Mouse (Mus musculus) embryonic facial prominence, embryonic 13.5 days (tissue): ENCODE results near the gene Efna4. TPM values are rescaled to one million over a fixed set of nuclear protein-coding genes. Genes with fewer than 3 reads are reported as not detected.
A peak's percentile ranks its signal among the peaks of the same experiment; 100 is the strongest.

ENCODE experiments used
- ATAC-seq: fragments of 200-750 bp; cut with Nextera tagmentation; 2 replicates; pipeline ENCODE4 v1.8.0; 2017; ENCODE audit warnings: low read depth; ENCODE audit not compliant: insufficient number of reproducible peaks, insufficient read depth, low FRiP score, low TSS enrichment
- H3K27ac ChIP-seq: fragments of 300-500 bp; sonication (generic); 2 replicates; pipeline ENCODE4 v1.5.1; 2015; ENCODE audit warnings: moderate library complexity, mild to moderate bottlenecking, inconsistent platforms
- H3K27me3 ChIP-seq: fragments of 300-500 bp; sonication (generic); 2 replicates; pipeline ENCODE4 v1.6.1; 2015; ENCODE audit warnings: mild to moderate bottlenecking, inconsistent platforms
- H3K36me3 ChIP-seq: fragments of 300-500 bp; sonication (generic); 2 replicates; pipeline ENCODE4 v1.6.1; 2015; ENCODE audit warnings: mild to moderate bottlenecking, inconsistent platforms
- H3K4me1 ChIP-seq: fragments of 300-500 bp; sonication (generic); 2 replicates; pipeline ENCODE4 v1.6.1; 2015; ENCODE audit warnings: inconsistent platforms
- H3K4me2 ChIP-seq: fragments of 300-500 bp; sonication (generic); 2 replicates; pipeline ENCODE4 v1.6.1; 2015; ENCODE audit warnings: moderate library complexity, mild to moderate bottlenecking, inconsistent platforms
- H3K4me3 ChIP-seq: fragments of 300-500 bp; sonication (generic); 2 replicates; pipeline ENCODE4 v1.5.1; 2015; ENCODE audit warnings: mild to moderate bottlenecking, inconsistent platforms
- H3K9ac ChIP-seq: fragments of 300-500 bp; sonication (generic); 2 replicates; pipeline ENCODE4 v1.6.1; 2015; ENCODE audit warnings: mild to moderate bottlenecking, inconsistent platforms
- H3K9me3 ChIP-seq: fragments of 300-500 bp; sonication (generic); 2 replicates; pipeline ENCODE4 v1.6.1; 2016; ENCODE audit warnings: inconsistent platforms
- WGBS: fragments of 180-500 bp; shearing (Covaris S2); methylation state at CpG from one replicate; pipeline ENCODE4 v1.1.7; 2015; ENCODE audit warnings: mixed read lengths; 5-methylcytosine and 5-hydroxymethylcytosine counted together
- polyA plus RNA-seq: library from polyadenylated mRNA; unstranded; fragments of >200 nt; fragmentation: Nextera tagmentation; extraction: Ambion mirVana; gene quantifications from 2 replicates; pipeline ENCODE4 v1.2.1, GENCODE M21; 2015

Gene Efna4
- polyA plus RNA-seq, 1 experiment from 2014 or later, result 50.1 TPM

DNA sequence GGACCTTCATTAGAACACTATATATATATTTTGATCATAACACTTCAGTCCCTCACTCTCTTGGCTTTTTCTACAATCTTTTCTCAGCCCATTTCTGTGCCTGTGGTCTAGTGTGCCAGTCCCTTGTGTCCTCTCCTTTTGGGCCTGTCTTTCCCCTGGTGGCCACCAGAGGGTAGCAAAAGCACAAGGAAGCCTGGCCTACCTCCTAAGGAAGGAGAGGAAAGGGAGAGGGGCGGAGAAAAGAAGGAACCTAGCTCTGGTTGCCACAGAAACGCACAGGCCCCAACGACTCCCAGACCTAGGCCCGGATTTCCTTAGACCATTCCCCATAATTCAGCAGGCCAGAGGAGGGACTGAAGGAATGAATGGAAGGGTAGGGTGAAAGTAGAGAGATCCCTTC is 21.0 kb downstream of the Efna4 start:
- Histone ChIP-seq H3K4me1 (peaks cover 73% of the 10 kb centered on the region), H3K27ac (no peak overlapping the region), H3K36me3 (no peaks in the 10 kb centered on the region), H3K27me3 (peaks cover 56% of the 10 kb centered on the region), H3K4me2 (peak overlapping the region; percentile 67), H3K9ac (peak overlapping the region; percentile 12; the same call in 1 of the 2 replicates), H3K4me3 (peak overlapping the region; percentile 20; the same call in 1 of the 2 replicates), H3K9me3 (no peaks in the 10 kb centered on the region)
- no peak for ATAC-seq
- 1% methylated on average over 4 of the region's 4 CpGs for WGBS

DNA sequence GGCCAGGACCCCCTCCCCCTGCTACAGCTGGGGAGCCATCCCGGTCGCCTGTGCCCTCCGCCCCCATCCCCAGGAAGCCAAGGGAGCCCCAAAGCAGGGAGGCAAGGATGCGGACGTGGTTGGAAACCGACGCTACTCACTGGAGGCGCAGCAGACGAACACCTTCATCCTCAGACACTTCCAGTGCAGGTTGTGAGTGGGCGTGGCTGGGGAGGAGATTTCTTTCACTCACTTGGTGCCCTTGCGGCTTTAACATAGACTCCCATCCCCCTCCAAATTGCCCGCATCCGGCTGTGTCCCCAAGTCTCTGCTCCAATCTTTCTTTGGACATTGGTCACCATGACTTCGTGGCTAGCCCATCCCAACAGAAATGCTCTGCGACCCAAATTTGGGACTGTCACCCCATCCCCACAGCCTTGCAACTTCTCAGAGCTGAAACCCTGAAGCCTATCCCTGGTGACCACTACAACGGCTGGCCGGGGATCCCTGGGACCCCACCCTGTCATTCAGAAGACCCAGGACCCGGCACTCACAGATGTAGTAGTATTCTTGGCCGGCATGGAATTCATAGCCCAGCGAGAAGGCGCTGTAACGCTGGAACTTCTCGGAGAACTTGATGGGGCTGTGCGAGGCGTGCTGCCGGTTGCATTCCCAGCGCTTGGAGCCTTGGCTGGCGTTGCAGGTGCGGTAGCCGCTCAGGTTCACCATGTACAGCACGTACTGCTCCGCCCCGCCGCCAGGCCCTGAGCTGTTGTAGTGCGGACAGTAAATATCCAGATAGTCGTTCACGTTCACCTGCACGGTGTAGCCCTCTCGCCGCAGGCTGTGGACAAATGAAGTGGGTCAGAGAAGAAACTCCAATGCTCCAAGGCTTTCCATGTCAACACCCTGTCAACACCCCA is 21.6 kb downstream of the Efna4 start:
- 7% methylated on average over 40 of the region's 40 CpGs for WGBS
- Histone ChIP-seq H3K36me3 (no peaks in the 10 kb centered on the region), H3K4me3 (peak overlapping the region; percentile 36), H3K4me2 (peak overlapping the region; percentile 67), H3K9ac (peak overlapping the region; percentile 62), H3K9me3 (peaks cover 2% of the 10 kb centered on the region; the same call in 1 of the 2 replicates), H3K27ac (no peak overlapping the region), H3K4me1 (peaks cover 66% of the 10 kb centered on the region), H3K27me3 (peaks cover 50% of the 10 kb centered on the region)
- no peak for ATAC-seq

- Histone ChIP-seq H3K9ac (peak overlapping the region; percentile 62), H3K4me2 (peak overlapping the region; percentile 67), H3K9me3 (peaks cover 5% of the 10 kb centered on the region; the same call in 1 of the 2 replicates), H3K4me1 (peaks cover 58% of the 10 kb centered on the region), H3K27me3 (peaks cover 42% of the 10 kb centered on the region), H3K27ac (no peak overlapping the region), H3K4me3 (peak overlapping the region; percentile 36), H3K36me3 (no peaks in the 10 kb centered on the region)
- no peak for ATAC-seq
- WGBS, result 4% methylated on average over 26 of the region's 26 CpGs
Measured at GRCm38 (mm10) chr3:89315195-89315929, 22.5 kb downstream of the Efna4 start.

DNA sequence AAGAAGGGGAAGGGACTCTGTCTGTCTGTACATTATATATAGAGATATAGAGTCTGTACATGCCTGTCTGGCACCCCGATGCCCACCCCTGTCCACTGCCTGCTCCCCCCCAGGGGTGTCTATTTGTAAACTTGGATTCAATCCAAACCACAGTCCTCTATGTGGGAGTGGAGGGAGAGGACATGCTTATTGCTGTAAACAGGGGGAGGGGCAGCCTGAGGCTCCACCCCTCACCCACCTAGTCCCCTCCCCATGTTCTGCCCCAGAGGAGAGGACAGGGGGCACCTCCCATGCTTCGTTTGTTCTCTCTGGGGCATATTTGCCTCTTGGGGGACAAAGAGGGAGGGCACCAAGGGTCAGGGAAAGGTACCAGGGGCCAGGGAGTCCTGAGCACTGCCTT is 23.0 kb downstream of the Efna4 start:
- 49% methylated on average over 2 of the region's 2 CpGs for WGBS
- Histone ChIP-seq H3K9ac (peak overlapping the region; percentile 62; the same call in 1 of the 2 replicates), H3K9me3 (peaks cover 5% of the 10 kb centered on the region; the same call in 1 of the 2 replicates), H3K36me3 (no peaks in the 10 kb centered on the region), H3K4me1 (peaks cover 52% of the 10 kb centered on the region), H3K27me3 (peaks cover 36% of the 10 kb centered on the region), H3K4me2 (peak overlapping the region; percentile 67), H3K4me3 (peak overlapping the region; percentile 36), H3K27ac (no peak overlapping the region)
- ATAC-seq, result no peak

GRCm38 (mm10) chr3:89314340-89314739 is 23.5 kb downstream of the Efna4 start:
- no peak overlapping the region for H3K4me3 ChIP-seq
- WGBS, result 74% methylated on average over 5 of the region's 5 CpGs
- no peak overlapping the region for H3K4me2 ChIP-seq
- H3K27ac ChIP-seq, result no peak overlapping the region
- no peak for ATAC-seq
- peaks cover 32% of the 10 kb centered on the region for H3K27me3 ChIP-seq
- peaks cover 48% of the 10 kb centered on the region for H3K4me1 ChIP-seq
- H3K9ac ChIP-seq, result no peak overlapping the region
- H3K36me3 ChIP-seq, result no peaks in the 10 kb centered on the region
- H3K9me3 ChIP-seq, result peaks cover 5% of the 10 kb centered on the region; the same call in 1 of the 2 replicates

GRCm38 (mm10) chr3:89308089-89308488 is 29.7 kb downstream of the Efna4 start:
- Histone ChIP-seq H3K36me3 (no peaks in the 10 kb centered on the region), H3K4me3 (no peak overlapping the region), H3K27me3 (no peaks in the 10 kb centered on the region), H3K27ac (no peak overlapping the region), H3K9me3 (peaks cover 5% of the 10 kb centered on the region; the same call in 1 of the 2 replicates), H3K9ac (no peak overlapping the region), H3K4me2 (no peak overlapping the region), H3K4me1 (peaks cover 16% of the 10 kb centered on the region)
- 6% methylated on average over 9 of the region's 9 CpGs for whole genome bisulfite sequencing
- ATAC-seq, result no peak

- no peak overlapping the region for H3K4me3 ChIP-seq
- peak overlapping the region; percentile 0; the same call in 1 of the 2 replicates for H3K27ac ChIP-seq
Measured at GRCm38 (mm10) chr3:89305551-89306325, 32.1 kb downstream of the Efna4 start.

GRCm38 (mm10) chr3:89305105-89305504 is 32.7 kb downstream of the Efna4 start:
- peak overlapping the region; percentile 21; the same call in 1 of the 2 replicates for H3K9ac ChIP-seq
- 40% methylated on average over 4 of the region's 4 CpGs for WGBS

More at GRCm38 (mm10) chr3:89305551-89306325, 32.1 kb downstream of the Efna4 start:
- Histone ChIP-seq H3K27me3 (no peaks in the 10 kb centered on the region), H3K4me1 (peaks cover 16% of the 10 kb centered on the region), H3K36me3 (no peaks in the 10 kb centered on the region), H3K9ac (0 out of 2 replicates have a peak overlapping the region, but pooled peaks have one; percentile 21), H3K4me2 (no peak overlapping the region), H3K9me3 (no peaks in the 10 kb centered on the region)
- 53% methylated on average over 8 of the region's 8 CpGs for WGBS
- ATAC-seq, result no peak

GRCm38 (mm10) chr3:89304440-89304839 is 33.4 kb downstream of the Efna4 start:
- Histone ChIP-seq H3K4me1 (peaks cover 23% of the 10 kb centered on the region), H3K27me3 (peaks cover 4% of the 10 kb centered on the region; the same call in 1 of the 2 replicates), H3K4me3 (no peak overlapping the region), H3K36me3 (no peaks in the 10 kb centered on the region), H3K4me2 (no peak overlapping the region), H3K9me3 (no peaks in the 10 kb centered on the region), H3K27ac (no peak overlapping the region), H3K9ac (no peak overlapping the region)
- ATAC-seq, result no peak
- WGBS, result 59% methylated on average over 6 of the region's 6 CpGs

More at GRCm38 (mm10) chr3:89305105-89305504, 32.7 kb downstream of the Efna4 start:
- H3K4me1 ChIP-seq, result peaks cover 17% of the 10 kb centered on the region
- no peak overlapping the region for H3K4me3 ChIP-seq
- no peaks in the 10 kb centered on the region for H3K9me3 ChIP-seq
- no peak overlapping the region for H3K4me2 ChIP-seq
- no peak for ATAC-seq
- H3K36me3 ChIP-seq, result no peaks in the 10 kb centered on the region
- H3K27ac ChIP-seq, result peak overlapping the region; percentile 0; the same call in 1 of the 2 replicates
- peaks cover 3% of the 10 kb centered on the region; the same call in 1 of the 2 replicates for H3K27me3 ChIP-seq

- no peak for ATAC-seq
- H3K4me3 ChIP-seq, result no peak overlapping the region
- H3K27ac ChIP-seq, result no peak overlapping the region
- no peak overlapping the region for H3K9ac ChIP-seq
- H3K9me3 ChIP-seq, result no peaks in the 10 kb centered on the region
- H3K36me3 ChIP-seq, result no peaks in the 10 kb centered on the region
- no peak overlapping the region for H3K4me2 ChIP-seq
- H3K4me1 ChIP-seq, result peaks cover 18% of the 10 kb centered on the region
- peaks cover 4% of the 10 kb centered on the region; the same call in 1 of the 2 replicates for H3K27me3 ChIP-seq
- WGBS, result 59% methylated on average over 2 of the region's 2 CpGs
Measured at GRCm38 (mm10) chr3:89300514-89300913, 37.3 kb downstream of the Efna4 start.
